Mouse (Mus musculus): ENCODE measurements around the gene Fam167b.

DNA sequence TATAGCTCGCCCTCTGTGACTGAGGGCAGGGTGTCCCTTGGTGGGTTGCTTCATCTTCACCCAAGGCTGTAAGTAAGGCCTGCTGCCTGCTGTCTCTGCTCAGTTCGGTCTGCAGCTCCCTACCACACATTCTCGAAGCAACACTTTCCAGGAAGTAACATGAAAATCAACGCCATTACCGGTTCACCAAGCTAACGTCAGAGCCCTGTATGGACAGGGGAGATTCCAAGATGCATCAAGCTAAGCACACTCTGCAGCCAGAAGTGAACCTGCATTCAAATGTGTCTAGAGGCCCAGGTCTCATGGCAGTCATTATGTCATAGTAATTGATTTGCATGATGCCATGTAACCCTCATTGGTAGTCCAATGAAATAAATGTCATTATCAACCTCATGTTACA, 8.3 kb downstream of the Fam167b start:
- TF ChIP-seq CTCF (IDR thresholded peaks at IDR 0.05; ENCODE audit: low read depth) (no peak), EP300 (IDR thresholded peaks at IDR 0.05; ENCODE audit: low read depth) (no peak)

Measured in heart, postnatal 0 days (tissue).